Mouse (Mus musculus) Muller cell, postnatal 12 days (primary cell): ENCODE data around the gene Tagap1.
"Not testable (repeated sequence)": the region's sequence is repeated elsewhere in the genome, so short reads cannot be mapped to it uniquely, and the experiment has no call there.

Source experiments
- DNase-seq: peaks from one replicate; pipeline ENCODE4 v3.0.0-alpha.2; 2015; ENCODE audit errors: inconsistent ontology term

Tagap1 gene

DNA sequence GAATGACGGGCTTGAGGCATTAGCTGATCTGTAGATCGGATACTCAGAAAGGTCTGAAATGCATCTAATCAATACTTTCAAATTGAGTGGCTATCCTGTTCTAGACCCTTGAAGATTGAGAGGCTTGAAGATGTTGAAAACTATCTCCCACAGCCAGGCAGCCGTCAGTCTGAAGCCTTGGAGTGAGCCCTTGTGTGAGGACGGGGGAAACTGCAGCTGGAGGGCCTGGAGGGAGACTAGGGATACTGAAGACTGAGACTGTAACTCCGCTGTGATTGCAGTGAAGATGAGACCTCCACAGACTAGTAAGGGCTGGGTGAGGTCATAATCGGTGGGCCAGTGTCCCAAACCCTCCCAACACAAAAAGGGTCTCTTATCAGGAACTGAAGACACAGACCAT is 1.4 kb upstream of the Tagap1 start:
- not testable (repeated sequence) for DNase-seq

DNA sequence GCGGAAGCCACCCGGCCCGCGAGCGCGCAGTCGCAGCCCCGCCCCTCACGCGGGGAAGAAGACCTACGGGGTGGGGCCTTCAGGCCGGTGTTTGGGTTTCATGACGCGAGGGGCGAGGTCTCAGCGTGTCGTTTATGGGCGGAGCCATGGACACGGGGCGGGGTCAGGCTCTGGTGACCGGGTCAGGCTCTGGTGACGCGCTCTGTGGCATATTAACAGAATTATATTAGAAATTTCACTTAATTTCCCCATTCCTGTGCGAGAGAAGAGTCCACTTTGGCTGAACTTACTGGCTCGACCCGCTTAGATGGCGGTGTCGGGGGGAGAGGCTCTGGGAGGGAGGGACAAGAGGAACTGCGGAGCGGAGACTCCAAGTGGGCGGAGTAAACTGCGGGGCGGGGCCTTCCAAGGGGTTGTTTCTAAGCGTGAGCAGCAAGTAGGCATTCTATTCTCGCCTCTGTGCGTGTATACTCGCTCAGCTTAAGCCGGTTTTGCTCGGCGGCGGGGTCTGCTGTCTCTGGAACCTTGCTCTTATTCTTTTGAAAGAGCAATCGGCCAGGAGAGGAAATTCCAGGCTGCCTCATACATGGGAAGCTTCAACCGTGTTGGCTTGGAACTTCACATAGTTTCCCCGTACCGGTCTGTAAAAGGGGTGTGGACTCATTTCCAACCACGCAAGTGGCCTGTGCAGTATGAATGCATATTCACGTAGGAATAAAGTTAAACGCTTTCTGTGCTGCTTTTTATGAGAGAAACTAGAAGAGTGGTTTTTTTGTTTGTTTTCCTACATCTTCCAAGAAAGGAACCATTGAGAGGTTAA is 435 bp upstream of the Tagap1 start:
- peak; percentile 17 for DNase-seq

DNA sequence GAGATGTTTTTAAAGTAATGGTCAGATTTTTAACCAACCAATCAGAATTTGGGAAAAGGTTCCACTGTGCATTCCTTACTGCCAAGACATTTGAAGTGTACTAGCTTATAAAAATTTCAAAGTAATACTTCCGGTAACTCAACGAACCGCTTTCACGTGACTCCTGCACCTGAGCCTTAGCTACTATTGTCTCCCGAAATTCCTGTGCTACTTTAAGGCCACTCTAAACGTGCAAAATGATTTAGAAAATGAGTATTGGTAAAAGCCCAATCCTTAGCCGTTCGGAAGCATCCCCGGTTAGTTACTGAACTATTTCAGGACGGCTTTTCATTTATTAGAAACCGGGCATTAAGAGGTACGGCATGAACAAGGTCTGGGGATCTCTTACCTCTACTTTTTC is 607 bp downstream of the Tagap1 start:
- DNase-seq: not testable (repeated sequence)

DNA sequence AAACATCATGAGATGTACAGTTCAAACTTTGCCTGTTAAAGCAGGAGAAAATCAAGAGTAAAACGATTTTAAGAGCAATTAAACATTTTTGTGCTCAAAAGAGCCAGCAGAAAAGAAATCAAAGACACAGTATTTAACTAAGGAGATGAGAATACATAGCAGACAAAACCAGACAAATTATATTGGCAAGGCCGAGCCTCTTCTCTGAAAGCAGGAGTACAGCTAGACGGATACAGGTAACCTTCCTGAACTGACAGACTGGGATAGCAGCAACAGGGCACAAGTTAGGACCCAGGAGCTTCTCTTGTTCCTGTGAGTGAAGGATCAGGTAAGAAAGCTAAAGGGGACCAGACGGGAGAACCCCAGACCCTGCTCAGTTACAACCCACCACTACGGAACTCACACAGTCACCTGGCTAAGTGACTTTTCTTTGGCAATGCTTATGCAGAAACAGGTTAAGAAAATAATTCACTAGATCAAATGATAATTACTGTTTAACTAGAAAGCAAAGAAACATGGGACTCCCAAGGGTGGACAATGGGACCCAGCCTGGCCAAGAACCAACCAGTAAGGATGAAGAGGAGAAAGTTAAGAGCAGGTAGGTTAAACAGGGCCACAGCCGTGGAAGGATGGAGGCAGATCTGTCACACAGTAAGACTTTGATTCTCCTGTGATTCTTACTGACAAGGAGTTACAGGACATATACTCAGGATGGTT is 1.3 kb downstream of the Tagap1 start:
- DNase-seq: not testable (repeated sequence)

DNA sequence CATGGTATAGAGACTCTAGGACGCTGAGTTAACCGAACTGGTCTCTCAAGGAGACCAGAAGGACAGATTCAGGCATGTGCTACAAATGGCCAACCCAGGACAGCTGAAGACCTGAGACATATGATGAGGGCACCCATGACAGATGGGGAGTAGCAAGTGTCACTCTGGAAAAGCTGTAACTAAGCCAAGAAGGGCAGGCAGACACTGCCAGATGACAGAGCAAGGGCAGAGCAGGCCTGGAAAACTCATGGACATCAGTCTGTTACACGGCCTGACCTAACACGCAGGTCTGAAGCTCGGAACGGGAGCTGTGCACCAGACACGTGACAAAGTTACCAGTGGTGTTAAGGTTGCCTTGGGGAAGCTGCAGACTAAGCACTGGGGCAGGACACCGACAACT is 2.1 kb downstream of the Tagap1 start:
- not testable (repeated sequence) for DNase-seq

DNA sequence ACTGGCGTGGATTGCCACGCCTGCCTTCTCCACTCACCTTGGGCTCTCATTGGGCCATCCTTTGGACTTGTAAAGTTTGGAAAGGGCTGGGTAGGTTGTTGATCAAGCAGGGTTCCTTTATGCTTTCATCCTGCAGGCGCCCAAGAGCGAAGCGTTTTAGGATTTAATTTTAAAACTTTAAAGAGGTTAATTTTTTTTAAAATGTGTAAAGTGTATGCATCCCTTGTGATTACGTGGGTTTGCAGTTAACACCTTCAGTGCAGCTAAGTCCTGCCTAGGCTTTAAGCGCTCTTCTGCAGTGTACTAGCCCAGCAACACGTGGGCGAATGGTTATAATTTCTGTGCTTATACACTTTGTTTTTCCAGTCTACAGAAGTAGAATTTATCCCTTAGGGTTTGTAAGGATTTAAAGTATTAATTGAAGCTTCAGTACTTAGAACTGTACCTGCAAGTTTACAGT is 12.2 kb downstream of the Tagap1 start:
- not testable (repeated sequence) for DNase-seq

DNA sequence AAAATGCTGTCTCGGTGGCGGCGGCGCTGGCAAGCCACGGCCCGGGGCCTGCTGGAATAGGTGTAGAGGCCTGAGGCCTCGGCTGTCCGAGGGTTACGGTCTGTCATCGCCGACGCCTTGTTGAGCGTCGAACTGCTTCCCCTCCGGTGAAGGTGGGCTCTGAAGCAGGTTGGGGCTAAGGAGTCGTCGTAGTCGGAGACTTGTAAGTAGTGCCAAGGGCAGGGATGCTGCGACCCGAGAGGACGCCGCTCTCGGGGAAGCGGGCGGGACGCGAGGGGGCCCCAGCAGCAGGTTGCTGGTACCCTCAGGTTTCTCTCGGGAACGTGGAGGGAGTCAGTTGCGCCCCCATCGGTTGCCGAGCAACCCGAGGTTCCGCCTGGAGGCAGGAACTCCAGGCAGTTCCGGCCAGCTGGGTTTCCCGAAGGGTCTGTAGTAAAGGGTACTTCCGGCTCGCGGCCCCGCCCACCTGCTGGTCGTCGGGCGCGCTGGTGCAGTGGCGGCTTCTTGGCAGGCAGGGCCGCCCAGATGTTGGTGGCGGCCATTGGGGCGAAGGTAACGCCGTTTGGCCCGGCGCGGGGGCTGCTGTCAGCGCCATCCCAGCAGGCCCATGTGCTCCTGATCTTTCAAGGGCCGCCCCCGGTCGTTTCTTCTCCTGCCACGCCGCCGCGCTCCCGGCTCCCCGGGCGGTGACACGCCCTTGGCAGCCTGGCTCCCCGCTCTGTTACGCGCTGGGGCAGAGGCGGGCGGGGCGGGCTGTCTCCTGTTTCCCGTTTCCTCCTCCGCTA is 12.8 kb downstream of the Tagap1 start, which contains the start of gene Rsph3b:
Gene Rsph3b (minus strand): TSS at position 699 of the 785 bp plus-strand sequence.
- peak; percentile 88 for DNase-seq

DNA sequence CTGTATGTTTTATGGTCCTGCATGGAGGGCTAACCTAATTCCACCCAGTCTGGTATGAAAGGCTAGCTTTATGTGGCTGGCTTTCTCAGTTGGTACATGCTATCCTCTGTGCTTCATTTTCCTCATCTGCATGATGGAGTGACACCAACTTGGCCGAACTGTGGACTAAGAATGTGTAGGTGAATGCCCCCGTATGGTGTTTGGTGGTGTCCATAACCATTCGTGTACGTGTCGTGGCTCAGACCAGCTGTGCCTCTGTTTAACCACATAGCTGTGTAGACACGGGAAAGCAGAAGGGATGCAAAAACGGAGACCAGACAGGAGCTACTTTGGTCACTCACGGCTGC is 13.3 kb downstream of the Tagap1 start:
- not testable (repeated sequence) for DNase-seq

DNA sequence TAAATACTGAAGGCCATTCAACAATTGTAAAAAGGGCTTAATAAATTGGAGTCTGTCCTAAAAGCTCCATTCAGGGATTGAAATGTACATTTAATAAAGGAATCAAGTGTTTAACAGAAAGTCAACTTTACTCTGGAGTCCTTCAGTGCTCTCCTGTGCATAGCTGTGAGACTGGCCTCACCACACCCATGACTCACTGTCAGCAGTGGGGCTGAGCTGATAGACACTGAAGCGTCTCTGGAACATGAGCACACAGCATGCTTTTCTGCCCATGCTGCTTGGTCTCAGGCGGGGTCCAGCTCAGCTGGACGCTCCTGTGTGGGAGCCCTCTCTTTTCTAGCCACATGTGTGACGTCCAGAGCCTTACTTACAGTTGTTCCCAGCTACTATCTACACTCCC is 18.4 kb downstream of the Tagap1 start:
- not testable (repeated sequence) for DNase-seq

DNA sequence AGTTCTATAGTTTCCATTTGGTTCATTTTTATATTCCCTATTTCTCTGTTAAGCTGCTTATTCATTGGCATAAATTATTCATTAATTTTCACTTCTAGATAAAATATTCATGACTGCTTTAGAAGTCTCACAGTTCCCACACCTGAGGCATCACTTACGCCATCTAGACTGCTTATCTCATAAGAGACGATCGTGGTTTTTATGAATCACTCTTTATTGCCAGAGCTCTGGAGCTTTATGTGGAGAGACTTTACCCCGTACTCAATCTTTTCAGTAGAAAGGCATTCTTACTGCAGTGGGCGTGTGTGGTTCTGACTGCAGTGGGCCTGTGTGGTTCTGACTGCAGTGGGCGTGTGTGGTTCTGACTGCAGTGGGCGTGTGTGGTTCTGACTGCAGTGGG is 29.3 kb downstream of the Tagap1 start:
- DNase-seq: not testable (repeated sequence)

DNA sequence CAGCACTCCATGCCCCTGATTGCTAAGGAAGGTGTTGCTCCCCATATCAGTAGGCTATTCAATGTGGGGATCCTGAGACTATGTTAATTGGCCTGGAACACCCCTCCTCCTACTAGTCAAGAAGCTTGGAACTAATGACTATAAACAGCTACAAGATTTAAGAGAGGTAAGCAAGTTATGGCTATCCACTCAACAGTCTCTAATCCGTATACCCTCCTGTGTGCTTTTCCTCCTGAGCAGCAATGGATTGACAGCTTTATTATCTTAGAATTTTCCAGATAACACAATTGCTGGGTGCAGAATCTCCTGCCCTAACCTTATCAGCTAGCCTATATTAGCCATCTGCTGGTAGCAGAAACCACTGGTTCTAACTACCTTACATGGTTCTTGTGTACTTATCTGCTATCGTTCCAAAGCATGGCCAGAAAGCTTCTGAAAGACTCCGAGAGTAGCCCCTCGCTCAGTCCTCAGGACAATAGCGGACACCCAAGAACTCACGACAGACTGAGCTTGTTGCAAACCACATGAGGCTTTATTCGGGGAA is 40.5 kb downstream of the Tagap1 start:
- not testable (repeated sequence) for DNase-seq

DNA sequence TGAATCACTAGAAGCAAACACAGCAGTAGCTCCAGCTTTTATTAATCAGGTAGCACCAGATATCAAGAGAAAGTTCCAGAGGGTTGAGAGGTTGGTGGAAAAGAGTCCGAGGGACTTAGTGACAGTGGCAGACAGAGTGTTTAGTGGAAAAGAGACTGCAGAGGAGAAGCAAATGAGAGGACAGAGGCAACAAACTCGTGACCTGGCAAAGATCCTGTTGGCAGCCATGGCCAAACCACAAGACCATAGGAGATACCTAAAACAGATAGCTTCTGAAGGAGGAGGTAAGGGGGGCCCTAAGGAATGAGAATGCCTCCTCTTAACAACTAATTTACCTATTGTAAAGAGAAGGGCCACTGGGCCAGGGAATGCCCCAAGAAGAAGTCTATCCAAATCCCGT is 41.6 kb downstream of the Tagap1 start:
- not testable (repeated sequence) for DNase-seq

DNA sequence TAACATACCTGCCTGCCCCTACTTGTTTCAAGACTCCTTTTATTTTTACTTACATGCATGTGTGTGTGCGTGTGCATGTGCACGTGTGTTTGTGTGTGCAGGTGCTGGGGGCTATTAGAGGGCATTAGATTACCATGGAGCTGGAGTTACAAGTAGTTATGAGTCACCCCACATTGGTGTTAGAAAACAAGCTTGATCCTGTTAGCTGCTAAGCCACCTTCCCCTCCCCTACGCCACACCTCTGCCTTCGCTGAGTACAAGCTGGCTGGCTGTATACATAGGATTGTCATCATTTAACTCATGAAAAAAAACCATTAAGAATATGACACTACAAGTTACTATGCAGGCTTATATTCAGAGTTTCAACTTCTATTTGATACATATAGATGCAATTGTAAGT is 45.7 kb downstream of the Tagap1 start:
- DNase-seq: not testable (repeated sequence)

DNA sequence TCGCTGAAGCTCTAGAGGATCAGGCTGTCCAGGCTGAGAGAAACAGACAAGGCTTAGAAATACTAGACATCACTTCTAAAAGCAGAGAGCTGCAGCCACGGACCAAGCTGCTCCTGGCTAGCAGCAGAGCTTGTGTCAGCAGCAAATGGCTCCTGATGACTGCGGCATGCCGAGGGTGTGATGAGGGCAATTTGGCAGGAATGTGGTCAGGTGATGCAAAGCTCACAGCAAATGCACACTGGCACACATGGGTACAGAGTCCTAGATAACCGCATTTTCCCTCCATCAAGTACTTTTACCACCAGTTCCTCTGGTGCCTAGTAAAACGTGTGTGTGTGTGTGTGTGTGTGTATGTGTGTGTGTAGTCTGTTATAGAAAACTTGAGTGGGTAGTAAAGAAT is 46.9 kb downstream of the Tagap1 start:
- not testable (repeated sequence) for DNase-seq
